Mouse (Mus musculus): ENCODE data around the gene 4930404N11Rik.

4930404N11Rik gene

DNA sequence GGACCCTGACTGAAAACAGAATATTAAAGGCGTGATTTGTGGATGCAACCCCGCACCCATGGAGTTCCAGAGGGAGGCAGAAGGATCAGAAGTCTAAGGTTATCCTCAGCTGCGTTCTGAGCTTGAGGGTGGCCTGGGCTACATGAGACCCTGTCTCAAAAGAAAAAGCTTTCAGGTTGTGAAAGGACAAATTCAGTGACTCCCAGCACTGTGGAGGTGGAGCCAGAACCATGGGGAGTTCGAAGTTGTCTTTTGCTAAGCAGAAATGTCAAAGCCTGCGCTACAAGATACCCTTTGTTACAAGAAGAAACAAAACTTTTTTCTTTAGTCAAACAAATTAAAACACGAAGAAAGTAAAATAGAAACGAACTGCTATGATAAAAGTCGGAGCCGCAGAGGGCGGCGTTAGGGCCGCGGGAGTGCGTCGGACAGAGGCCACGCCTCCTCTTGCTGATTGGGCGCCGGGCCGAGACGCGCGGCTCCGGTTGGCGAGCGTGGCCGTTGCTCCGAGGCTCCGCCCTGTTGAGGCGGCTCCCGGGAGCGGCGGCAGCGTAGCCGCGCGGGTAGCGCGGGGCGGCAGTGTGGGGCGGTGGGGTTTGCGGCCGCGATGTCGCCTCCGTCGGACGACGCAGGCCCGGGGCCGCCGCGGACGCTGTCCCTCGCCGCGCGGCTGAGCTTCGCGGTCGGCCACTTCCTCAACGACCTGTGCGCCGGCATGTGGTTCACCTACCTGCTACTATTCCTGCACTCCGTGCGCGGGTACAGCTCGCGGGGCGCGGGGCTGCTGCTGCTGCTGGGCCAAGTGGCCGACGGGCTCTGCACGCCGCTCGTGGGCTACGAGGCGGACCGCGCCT lies 8.4 kb downstream of the 4930404N11Rik start, which contains the start of gene Mfsd12:
Gene Mfsd12, plus strand, starts transcription at position 501 of the 854 bp plus-strand sequence.
- DNase-seq (ENCODE audit: extremely low read depth, low read depth, low spot score): no peak

GRCm38 (mm10) chr10:81356352-81356990 lies 9.1 kb downstream of the 4930404N11Rik start:
- no peak for DNase-seq (ENCODE audit: extremely low read depth, low read depth, low spot score)

GRCm38 (mm10) chr10:81355533-81355932 lies 10.1 kb downstream of the 4930404N11Rik start:
- DNase-seq (ENCODE audit: extremely low read depth, low read depth, low spot score): no peak

DNA sequence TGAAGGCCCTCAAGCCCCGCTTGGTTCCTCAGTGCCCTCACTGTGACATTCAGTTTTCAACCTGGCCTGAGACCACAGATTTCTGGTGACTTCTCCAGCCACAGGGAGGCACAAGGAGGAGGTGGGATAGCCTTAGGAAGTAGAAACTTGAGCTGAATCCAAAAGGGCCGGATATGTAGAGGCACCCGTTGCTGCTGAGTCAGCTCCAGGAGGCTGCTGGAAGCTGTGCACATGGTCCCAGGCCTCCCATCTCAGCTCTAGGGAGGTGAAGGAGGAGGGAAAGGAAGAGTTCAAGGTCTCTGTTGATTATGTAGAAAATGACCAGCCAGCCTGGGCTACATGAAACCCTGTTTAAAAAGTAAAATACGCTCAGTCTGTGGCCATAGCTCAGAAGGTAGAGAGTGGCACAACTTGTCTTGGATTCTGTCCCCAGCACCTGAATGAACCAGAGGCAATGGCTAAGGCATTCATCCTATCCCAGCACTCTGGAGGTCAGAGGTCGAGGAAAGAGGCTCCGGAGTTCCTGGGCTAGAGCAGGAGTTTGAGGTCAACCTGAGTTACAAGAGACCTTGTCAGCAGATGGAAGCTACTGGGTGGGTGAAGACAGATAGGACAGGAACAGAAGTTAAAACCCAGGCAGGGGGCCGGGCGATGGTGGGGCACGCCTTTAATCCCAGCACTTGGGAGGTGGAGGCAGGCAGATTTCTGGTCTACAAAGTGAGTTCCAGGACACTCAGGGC lies 10.7 kb downstream of the 4930404N11Rik start:
- no peak for DNase-seq (ENCODE audit: extremely low read depth, low read depth, low spot score)

GRCm38 (mm10) chr10:81351678-81352291 lies 13.8 kb downstream of the 4930404N11Rik start:
- DNase-seq (ENCODE audit: extremely low read depth, low read depth, low spot score): no peak

DNA sequence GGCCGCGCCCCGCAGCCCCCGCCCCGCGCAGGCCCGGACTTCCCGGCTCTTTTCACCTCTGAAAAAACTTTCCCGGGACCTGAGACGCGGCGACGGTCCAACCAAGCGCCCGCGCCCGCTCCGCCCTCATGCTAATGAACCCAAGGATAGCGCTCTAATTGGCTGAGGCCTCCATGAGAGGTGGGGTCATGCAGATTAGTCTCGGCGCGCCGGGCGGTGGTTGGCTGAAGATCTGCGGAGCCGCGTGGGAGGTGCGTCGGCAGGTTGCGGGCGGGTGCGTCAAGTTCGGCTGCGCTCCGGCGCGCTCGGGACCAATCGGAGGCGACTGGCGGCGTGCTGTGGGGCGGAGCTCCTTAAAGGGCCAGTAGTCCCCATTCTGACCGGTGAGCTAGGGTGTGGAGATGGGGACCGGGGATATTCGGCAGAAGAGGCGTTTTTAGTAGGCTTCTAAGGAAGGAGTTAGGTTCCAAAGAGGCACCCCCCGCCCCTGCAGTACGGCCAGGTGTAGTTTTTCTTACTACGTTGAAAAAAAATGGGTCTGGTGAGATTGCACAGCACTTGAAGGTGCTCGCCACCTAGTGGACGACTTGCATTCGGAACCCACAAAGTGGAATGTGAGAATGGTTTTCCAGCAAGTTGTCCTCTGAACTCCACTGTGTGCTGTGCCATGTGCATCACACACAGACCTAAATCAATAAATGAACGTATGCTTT lies 15.1 kb downstream of the 4930404N11Rik start, which contains the start of gene Hmg20b:
Gene Hmg20b, minus strand, starts transcription at position 130 of the 713 bp plus-strand sequence.
- DNase-seq (ENCODE audit: extremely low read depth, low read depth, low spot score): peak; percentile 84

GRCm38 (mm10) chr10:81349961-81350350 lies 15.7 kb downstream of the 4930404N11Rik start:
- DNase-seq (ENCODE audit: extremely low read depth, low read depth, low spot score): no peak

DNA sequence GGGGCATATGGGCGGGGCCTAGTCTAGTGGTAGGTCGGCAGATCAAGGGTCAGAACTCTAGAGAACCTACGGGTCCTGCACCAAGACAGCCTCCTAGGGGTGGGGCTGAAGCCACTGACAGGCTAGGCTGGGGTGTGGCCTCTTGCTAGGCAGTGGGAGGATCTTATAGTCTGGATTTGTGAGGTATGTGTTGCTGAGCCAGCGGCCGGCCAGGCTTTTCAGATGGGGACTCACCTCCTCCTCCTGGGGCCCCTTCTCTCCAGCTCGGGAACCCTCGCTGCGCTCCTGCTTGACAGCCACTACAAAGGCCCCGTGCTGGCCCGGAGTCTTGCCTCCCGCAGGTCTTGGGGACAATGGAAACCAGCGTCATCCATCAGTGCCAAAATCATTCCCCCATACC lies 16.5 kb downstream of the 4930404N11Rik start:
- no peak for DNase-seq (ENCODE audit: extremely low read depth, low read depth, low spot score)

DNA sequence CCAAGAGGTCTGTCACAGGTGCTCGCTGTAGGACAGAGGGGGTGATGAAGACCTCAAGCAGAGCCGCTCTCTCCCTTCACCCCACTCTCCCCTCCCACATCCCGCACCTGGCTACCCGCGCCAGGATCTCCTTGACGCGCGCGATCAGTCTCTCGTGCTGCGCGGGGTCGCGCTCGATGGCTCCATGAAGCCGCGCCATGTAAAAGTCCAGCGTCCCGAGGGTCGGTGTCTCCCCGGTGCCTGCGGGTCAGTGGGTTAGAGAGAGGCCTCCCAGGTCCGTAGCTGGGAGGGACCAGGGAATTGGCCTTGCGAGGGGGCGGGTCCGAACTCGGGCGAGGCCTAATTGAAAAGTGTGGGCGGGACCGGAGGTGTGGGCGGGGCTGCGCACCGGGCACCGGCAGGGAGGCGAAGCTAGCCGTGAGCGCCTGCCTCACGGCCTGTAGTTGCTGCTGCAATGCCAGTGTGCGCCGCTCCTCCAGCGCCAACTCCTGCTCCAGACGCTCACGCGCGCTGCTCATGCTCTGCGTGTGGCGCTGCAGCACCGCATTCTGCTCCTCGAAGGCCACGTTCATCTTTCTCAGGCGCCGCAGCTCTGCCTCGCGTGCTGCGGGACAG lies 19.1 kb downstream of the 4930404N11Rik start:
- DNase-seq (ENCODE audit: extremely low read depth, low read depth, low spot score): no peak

- no peak for DNase-seq (ENCODE audit: extremely low read depth, low read depth, low spot score)
Measured at GRCm38 (mm10) chr10:81345162-81345534, 20.5 kb downstream of the 4930404N11Rik start.

DNA sequence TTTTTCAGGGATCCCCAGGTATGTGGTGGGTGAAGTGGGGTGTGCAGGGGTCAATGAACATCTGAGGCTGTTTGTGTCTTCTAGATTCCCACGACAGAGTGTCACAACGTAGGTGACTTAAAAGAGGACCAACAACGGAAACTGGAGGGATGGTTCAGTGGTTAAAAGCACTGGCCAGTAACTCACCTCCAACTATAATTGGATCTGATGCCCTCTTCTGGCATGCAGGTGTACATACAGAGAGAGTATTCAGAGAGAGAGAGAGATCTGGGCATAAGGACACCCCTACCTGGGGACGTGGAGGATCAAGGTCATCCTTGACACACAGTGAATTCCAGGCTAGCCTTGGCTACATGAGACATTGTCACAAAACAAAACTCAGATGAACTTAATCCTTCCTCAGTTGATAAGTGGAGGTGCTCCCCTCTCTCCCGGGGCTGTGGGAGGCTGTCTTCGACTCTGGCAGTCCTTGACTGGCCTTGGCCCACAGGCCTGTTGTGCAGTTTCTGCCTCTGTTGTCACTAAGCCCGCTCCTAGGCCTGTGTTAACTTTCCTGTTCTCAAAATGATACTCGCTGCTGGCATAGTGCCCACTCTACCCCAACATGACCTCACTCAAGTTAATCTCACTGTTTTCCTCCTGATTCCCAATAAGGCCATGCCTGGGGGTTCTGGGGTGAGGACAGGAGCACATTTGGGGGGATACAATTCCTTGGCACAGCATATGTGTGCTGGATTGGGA lies 21.0 kb downstream of the 4930404N11Rik start:
- no peak for DNase-seq (ENCODE audit: extremely low read depth, low read depth, low spot score)

- no peak for DNase-seq (ENCODE audit: extremely low read depth, low read depth, low spot score)
Measured at GRCm38 (mm10) chr10:81342686-81343505, 22.7 kb downstream of the 4930404N11Rik start, which contains the start of gene Gipc3. Gene Gipc3, minus strand, starts transcription at chr10:81343266.

DNA sequence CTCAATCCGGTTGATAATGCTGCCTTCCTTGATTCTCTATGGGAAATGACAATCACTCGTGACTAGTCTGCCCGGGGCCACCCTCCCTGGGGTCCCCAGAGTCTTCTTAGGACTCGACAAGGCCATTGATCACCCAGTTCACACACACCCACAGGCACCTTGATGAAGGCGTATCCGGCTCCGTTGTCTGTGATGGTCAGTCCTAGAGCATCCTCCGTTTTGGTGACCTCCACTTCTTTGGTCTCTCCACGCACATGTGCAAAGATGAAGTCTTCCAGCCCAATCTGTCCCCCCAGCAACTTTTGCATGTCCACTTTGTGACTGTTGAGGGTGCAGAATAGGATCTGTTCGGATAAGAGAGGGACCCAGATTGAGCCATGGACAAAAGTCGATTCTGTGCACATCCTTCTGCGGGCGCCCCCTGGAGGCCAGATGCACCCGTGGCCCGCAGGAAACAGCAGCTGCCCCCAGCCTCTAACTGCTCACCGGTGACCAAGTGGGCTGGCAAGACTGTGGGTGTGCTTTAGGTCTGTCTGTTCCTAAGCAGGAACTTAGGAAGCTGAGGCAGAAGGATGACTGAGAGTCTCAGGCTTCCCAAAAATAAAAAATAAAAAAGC lies 24.2 kb downstream of the 4930404N11Rik start:
- DNase-seq (ENCODE audit: extremely low read depth, low read depth, low spot score): no peak

- DNase-seq (ENCODE audit: extremely low read depth, low read depth, low spot score): no peak
Measured at GRCm38 (mm10) chr10:81340551-81341332, 24.9 kb downstream of the 4930404N11Rik start.

GRCm38 (mm10) chr10:81336558-81336957 lies 29.1 kb downstream of the 4930404N11Rik start:
- DNase-seq (ENCODE audit: extremely low read depth, low read depth, low spot score): no peak

GRCm38 (mm10) chr10:81335393-81336340 lies 29.9 kb downstream of the 4930404N11Rik start:
- DNase-seq (ENCODE audit: extremely low read depth, low read depth, low spot score): no peak

Data from fat pad, adult 2 months (tissue).